Mouse (Mus musculus) spleen, adult 2 months (tissue): ENCODE measurements around the gene Prcd.

Source experiments
- CTCF ChIP-seq: fragments of 200-500 bp; IDR thresholded peaks from 2 replicates; pipeline ENCODE4 v1.5.1; 2011; ENCODE audit warnings: mild to moderate bottlenecking, inconsistent platforms; ENCODE audit not compliant: insufficient read depth, insufficient read length, insufficient replicate concordance; ENCODE audit errors: extremely low read depth
- POLR2A ChIP-seq: fragments of 200-500 bp; IDR thresholded peaks from 2 replicates; pipeline ENCODE4 v1.6.1; 2011; ENCODE audit warnings: low read depth, low read length, inconsistent platforms

- TF ChIP-seq CTCF (no peak), POLR2A (no peak)
Observed at GRCm38 (mm10) chr11:116672595-116672994, 19.3 kb downstream of the Prcd start.
